Mouse (Mus musculus) CH12F3 (cell line): ENCODE results near the gene Zbtb41.
"Not testable (repeated sequence)": the region's sequence is repeated elsewhere in the genome, so short reads cannot be mapped to it uniquely, and the experiment has no call there.

Source experiments
- in situ Hi-C: fragments of 300-500 bp; cut with MboI; formaldehyde crosslinking; loops from 2 replicates; pipeline ENCODE4 v1.14.3; 2020; ENCODE audit warnings: low sequenced_read_pairs

Gene Zbtb41

DNA sequence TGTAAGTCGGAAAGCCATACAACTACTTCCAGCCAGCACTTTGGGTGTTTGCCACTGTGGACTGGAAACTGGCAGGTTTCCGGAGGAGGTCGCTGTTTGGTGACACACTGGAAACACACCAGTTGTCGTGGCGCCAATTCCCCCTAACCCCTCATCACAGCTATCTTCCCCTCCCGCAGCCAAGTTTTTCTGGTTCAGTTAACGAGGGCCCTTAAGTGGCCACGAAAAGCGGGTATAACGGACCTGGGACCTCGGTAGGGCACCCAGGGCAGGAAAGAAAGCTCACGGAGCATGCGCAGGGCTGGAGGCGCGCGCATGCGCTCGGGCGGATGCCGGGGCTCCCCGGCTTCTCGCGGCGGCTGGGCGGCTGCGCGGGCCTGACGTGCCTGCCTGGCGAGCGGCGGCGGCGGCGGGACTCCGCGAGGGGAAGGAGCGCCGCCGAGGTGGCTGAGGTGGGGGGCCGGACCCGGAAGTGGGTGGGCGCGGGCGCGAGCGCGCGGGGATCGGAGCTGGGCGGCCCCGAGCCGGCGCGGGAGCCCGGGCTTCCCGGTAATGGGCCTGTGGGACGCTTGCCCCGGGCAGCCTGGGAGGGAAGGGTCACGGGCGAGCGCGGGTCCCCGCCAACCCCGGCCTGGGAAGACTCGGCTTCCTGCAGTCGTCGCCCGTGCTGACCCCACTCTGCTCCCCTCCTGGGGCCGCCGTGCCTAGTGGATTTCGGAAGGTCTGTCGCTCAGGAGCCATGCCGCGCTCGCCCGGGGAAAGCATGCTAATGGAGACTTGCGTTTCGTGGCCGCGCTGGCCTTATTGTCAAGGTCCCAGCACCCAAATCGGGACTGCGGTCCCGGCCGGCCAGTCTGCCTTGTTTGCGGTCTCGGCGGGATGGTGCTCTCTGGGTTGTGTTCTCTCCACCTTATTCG is at the start of gene Zbtb41:
Gene Zbtb41 (plus strand): TSS at position 414 of the 917 bp plus-strand sequence.
- in situ Hi-C loops = no loop called here

DNA sequence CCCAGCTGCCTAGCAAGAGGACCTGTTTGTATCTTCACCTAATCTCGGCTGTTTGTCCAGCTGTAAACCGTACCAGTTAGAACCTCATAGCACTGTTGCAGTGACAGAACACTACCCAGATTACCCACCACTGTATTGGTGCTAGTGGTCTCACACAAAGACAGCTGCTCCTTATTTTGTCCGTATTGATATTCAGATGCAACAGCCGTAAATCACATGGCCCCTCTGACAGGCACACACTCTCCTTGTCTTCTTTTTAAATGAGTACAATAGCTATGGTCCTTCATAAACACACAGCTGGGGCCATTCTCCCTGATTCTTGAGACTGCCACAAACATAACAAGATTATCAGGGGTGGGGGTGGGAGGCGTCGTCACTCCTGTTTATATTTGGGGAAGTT is 46.2 kb upstream of the Zbtb41 start:
- in situ Hi-C loops = no loop called here

DNA sequence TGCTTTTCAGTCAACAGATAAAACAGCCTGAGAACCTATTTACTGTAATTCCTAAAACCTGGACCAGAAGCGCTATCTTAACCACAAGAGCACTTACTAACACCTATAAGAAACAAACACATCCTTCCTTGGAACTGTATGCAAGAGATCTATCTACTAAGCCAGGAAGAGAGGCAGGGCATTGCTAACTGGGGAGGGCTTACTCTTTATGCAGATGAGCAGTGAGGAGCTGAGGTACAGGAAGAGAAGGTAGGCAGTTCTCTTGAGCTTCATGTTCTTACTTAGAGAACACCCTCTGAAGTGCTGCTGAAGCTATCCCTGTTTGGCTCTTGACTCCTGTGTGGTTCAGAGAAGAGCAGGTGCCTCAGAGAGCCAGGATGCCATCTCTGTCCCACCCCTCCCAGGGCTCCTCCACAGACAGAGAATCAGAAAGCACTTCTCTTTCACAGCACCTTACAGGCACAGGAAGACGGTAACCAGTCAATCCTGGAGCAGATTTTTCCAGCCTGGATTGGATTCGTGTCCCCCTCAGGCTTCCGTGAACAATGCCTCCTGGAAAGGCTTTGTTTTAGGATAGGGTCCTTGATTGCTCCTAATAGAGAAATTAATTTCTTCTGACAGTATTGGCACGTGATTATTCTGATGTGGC is 45.3 kb upstream of the Zbtb41 start, which contains the start of gene Crb1:
Gene Crb1 (minus strand): TSS at position 463 of the 649 bp plus-strand sequence.
- in situ Hi-C loops = no loop called here

DNA sequence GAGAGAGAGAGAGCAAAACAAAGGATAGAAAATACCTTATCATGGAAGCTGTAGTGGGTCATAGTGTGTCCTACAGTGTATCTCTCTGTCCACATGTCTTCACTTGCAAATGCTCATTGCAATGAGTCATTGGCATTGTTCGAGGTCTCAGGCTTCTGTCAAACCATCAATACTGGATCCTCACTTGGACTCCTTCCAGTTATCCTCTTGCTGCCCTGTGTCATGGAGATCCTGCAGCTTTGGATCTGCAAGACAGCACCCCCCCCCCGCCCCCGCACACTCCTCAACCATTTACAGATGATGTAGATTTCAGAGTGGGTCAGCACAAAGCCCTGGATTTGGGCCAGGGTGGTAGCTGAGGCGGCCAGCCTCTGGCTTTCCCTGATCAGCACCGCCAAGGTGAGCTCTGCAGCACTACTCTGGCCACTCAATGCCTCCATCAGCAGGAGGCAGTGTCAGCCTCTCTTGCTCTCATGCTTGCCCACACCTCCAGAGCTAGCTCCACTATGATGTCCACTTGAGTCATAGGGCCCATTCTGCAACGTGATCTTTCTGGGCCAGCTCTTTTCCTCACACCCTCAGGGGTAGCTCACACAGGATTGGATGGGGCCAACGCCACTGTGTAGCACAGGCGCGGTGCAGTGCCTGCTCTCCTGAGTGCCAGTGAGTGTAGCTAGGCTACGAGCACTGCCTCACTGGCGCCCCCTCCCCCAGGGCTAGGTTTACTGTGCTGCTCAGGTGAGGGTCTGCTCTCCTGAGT is 43.0 kb upstream of the Zbtb41 start:
- in situ Hi-C loops = no loop called here

DNA sequence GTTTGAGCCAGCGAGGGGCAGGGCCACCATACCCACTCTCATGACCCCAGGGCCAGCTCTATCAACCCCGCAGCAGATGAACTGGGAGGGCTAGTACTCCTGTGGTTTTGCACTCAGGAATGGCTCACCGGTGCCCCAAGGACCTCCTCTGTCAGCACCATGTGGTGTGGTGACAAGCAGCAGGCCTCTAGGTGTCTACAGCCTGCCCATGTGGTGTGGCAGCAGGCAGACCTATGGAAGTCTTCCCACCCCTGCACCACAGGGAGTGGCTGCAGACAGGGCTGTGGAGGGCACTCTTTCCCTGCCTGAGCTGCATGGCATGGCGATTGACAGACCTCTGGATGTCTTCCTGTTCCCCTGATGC is 42.5 kb upstream of the Zbtb41 start:
- in situ Hi-C loops = no loop called here

DNA sequence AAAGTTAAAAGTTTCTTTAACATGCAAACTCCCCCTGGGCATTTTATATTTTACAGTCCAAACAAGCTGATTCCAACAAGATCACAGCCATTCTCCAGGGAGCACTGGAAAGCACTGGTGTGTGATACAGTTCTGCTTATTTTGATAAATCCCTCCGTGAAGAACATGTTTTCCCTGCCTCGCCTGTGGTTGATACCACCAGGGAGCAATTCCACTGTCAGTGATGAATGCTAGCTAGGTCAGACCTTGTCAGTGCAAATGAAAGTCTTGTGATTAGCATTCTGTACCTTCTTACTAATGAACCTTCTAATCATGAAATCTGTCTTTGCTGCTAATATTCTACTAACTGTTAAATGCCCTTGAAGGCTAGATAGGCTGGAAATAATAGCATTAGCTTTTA is 30.3 kb upstream of the Zbtb41 start:
- in situ Hi-C loops = no loop called here

DNA sequence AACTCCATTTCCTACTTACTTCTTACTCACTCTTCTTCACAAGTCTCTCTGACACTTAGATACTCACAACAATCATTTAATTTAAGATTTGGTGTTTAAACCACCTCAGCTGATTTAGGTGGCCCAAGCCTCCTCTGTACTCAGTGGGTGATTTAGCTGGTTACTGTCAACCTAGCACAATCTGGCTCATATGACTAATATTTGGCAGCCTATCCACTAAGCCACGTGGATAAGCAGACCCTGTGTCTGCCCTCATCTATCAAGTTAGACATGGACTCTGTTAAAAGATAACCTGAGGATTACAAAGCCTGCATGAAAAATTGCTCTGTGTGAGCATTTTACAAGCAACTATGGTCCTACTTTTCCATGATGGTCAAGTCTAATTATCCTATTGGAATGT is 25.5 kb upstream of the Zbtb41 start:
- in situ Hi-C loops = no loop called here

DNA sequence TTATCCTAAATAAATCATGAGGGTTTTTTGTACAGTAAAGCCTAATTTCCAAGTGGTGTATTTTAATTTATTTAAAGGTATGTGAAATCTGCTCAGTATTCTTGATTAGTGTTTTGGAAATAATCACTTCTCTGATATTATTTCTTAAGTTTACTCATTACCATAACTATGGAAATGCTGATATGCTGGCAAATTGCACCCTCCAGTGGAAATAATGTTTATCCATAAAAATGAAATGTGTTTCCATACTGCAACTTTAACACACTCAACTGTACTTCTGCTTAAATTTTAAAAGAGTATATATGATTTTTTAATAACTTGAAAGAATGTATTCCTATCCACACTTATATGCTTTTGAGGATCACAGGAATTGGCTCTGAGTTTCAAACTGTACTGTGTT is 16.3 kb upstream of the Zbtb41 start:
- in situ Hi-C loops = no loop called here

DNA sequence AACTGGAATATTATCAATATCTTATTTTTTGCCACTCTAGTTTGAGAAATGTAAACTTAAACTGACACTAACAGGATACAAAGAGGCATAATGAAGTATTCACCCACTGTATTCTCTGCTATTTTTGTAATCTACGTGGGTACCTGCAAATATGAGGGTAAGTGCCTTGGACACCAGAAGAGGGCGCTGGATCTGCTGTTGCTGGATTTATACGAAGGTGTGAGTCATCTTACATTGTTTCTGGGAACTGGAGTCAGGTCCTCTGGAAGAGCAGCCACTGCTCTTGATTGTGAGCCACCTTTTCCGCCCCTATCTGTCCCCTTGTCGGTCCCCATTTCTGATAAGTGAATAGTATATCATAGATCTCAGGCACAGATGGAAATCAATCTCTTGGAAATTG is 14.4 kb upstream of the Zbtb41 start:
- in situ Hi-C loops = no loop called here

DNA sequence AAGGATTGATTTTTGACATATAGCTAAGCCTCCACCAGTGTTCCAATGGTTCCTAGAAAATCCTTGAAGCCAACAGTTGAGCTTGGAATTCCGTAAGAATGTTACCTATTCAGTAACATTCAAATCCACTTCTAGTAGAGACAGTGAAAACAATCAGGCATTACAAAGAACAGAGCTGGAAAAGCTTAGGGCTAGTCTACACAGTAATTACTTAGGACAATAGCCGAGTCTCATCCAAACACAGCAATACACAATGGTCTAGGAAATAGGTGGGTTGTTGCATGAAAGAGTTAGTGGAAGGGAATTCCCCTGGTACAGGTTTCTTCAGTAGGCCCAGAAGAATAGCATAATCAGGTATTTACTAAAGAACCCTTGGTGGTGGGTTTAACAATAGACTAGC is 9.7 kb upstream of the Zbtb41 start:
- in situ Hi-C loops = not testable (repeated sequence)

DNA sequence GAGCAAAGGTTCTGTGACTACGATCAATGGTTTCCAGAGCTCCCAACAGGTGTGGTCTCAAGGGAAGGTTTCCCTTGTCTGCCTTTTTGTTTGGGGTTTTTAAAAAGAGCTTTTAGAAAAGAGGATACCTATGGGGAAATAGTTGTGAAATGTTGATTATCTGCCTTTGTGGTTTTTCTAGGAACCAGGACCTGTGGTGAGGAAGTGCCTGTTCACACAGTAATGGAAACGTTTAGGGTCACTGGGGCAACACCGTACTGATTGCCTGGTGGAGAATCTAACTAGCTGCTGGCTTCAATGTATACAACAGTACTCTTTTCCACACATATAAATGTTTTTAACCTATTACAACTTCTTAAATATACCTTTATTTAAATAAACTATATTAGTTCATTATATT is 8.6 kb upstream of the Zbtb41 start:
- in situ Hi-C loops = no loop called here

DNA sequence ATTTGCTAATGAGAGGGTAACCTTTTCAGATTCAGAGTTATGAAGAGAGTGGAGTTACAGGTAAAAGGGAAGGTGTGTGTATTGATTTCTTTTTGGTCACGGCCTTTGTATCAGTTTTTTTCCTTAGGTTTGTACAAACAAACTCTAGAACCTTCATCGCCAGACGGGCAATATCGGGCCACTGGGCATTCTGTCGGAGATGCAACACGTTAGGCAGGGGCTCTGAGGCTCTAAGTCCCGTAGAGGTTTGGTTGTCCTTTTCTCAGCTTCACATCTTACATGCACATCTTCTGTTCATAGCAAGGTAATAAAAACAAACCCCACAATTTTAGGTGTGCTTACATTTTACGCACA is 590 bp upstream of the Zbtb41 start:
- in situ Hi-C loops = no loop called here

DNA sequence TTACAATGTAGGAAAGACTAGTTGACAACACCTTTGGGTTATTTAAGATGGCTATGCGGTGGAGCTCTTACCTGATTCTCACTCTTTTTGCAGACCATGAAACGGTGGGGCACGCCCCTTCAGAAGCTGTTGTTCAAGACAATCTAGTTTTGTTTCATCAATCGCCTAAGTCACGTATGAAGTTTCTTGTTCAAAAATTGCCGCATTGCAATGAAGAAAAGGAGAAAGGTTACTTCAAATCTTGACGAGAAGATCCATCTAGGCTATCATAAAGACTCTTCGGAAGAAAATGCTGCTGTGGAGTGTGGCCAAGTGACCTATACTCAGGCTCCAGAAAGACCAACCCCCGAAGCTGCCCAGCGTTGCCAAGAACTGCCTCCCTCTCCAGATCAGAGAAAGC is 853 bp downstream of the Zbtb41 start:
- in situ Hi-C loops = no loop called here

DNA sequence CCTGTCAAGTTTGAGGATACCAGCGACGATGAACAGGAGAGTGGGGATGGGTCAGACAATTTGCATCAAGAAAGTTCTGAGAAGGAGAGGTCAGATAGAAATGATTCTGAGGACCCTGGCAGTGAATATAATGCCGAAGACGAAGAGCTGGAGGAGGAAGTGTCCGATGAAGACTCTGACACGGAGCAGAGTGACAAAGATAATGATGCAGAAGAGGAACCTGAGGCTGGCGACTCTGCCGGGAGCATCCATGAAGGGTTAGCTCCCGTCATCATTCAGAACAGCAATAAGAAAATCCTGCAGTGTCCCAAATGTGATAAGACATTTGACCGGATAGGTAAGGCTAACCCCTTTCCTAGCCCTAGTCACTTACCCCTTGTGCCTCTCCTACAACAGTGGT is 1.8 kb downstream of the Zbtb41 start:
- in situ Hi-C loops = no loop called here

DNA sequence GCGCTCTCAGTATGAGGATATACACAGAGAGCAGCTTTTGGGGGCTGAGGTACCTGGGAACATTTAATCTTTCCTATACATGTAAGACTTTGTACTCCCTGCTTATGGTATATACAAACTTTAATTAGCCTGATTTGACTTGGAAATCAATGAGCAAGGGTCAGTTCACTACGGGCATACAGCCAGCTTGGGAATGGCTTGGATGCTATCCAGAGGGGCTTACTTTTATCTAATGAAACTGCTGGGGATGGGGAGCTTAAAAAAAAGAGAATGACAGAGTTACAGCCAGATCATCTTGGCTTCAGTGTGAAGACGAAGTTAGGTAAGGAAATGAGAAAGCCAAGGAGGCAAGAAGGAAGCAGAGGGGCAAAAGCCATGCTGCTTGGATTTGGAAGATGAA is 2.9 kb downstream of the Zbtb41 start:
- in situ Hi-C loops = no loop called here

DNA sequence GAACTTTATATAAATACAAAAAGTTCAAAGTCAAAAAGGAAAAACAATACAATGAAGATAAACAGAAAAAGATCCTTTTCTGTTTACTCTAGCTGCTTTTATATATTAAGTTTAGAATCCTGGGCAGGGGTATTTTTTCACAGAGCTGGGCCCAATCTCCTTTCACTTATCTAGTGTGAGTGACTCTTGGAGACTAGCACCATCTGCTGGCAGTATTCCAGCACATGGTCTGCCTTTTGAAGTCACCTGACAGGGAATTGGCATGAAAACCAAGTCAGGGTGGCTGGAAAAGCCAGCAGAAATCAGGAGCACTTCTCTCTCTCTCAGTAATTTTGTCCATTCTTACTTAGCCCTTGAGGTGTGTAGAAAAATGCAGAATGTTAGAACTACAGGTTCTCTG is 16.3 kb downstream of the Zbtb41 start:
- in situ Hi-C loops = no loop called here

DNA sequence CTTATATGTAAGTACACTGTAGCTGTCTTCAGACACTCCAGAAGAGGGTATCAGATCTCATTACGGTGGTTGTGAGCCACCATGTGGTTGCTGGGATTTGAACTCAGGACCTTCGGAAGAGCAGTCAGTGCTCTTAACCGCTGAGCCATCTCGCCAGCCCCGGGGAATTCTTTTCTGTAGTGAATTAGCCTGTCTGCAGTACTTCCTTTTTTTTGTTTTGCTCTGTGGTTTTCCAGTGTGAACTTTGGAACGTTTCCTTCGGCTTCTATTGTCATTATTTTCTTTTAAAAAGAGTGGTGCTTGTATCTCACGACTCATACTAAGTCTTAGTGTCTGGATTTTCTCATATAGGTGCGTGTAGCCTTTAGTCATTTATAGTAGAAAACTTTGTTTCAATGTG is 21.0 kb downstream of the Zbtb41 start:
- in situ Hi-C loops = not testable (repeated sequence)

DNA sequence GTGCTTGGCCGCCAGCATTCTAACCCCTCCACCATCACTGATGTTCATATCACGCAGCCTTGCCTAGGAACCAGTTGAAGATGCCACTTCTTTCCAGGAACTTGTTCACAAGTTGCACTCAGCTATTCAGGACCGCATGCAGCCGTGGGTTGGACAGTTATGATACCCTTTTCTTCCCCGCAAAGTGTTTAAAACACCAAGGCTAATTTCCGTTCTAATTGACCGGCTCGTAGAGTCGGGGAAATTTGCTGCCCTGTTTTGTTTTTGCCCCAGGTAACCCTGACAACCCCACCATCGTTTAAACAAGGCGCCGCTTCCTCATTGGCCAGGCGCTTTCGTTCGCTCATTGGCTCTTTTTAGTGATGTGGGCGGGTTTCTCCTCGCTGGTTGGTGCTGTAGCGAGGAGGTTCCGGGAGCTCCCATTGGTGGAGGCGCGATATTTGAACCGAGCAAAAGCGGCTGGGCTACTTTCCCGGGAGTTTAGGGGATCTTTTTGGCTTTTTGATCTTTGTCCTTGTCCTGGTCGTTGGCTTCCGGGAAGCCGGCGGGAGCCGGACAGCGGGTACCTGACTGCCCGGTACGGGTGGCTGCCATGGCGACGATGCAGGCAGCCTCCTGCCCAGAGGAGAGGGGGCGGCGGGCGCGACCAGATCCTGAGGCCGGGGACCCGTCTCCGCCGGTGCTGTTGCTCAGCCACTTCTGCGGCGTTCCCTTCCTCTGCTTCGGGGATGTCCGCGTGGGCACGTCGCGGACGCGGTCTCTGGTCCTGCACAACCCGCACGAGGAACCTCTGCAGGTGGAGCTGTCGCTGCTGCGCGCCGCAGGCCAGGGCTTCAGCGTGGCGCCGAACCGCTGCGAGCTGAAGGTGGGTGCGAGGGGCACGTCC is 32.5 kb downstream of the Zbtb41 start, which contains the start of gene Aspm:
Gene Aspm (plus strand): TSS at position 433 of the 886 bp plus-strand sequence.
- in situ Hi-C loops = no loop called here

DNA sequence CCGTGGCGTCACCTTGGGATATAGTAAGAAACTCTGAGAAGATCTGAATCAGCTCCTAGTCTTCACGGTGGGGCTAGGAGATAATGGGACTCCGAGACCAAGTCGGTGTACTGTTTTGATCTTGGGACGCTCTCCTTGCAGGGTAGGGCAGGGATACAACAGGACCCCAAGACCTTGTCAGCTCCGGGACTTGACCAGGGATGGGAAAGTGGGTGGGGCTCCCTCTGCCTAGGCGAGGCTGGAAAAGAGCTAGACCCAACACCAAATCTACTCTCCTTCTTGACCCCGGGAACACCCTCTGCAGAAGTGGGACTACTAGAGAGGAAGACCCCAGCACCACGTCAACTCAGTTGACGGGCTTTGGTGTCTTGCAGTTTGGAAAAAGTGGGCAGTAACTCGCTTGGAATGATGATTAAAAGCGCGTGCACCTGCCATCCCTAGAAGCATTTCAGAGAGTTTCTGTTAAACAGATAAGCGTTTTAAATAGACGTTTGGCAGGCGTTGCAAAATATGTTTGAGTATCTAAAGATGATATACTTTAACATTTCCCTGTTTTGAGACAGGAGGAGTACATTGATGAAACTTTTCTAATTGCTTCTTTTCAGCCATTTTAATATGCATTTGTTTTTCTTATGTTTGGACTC is 33.3 kb downstream of the Zbtb41 start:
- in situ Hi-C loops = no loop called here

DNA sequence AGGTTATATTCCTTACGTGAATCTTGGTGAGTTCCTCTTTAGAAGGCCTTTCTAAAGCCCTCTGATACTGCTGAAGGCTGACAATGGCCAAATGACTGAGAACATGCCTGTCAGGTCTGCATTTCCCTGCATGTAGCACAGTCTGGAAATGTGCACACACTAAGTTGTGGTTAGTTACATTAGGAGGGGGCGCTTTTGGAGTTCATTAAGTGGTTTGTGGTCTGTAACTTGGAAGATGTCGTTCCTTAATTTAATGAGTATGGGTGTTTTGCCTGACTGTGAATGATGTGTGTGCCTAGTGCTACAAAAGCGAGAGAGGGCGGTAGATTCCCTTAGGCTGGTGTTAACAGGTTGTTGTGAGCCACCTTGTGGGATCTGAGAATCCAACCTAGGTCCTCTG is 38.7 kb downstream of the Zbtb41 start:
- in situ Hi-C loops = no loop called here
